Mouse (Mus musculus) CH12.LX (cell line): Measurements from ENCODE around the gene Adamts16. TPM values are rescaled to one million over a fixed set of nuclear protein-coding genes. Genes with fewer than 3 reads are reported as not detected.

ENCODE experiments used
- DNase-seq: peaks from one replicate; pipeline ENCODE4 v3.0.0-alpha.2; 2013; ENCODE audit errors: extremely low read depth
- H3K27ac ChIP-seq: 2 replicates; pipeline ENCODE4 v1.5.1; 2012; ENCODE audit warnings: low read depth, mild to moderate bottlenecking, control low read depth, moderate library complexity; ENCODE audit not compliant: insufficient read depth
- H3K27me3 ChIP-seq: replicated peaks from 2 replicates; pipeline ENCODE3; 2012; ENCODE audit warnings: inconsistent platforms
- H3K36me3 ChIP-seq, 2 experiments: replicated peaks in 1 of 2; 2 replicates each; pipeline versions ENCODE3 to v1.6.1; 2012; ENCODE audit warnings: inconsistent platforms in 1 of 2, low read length in 1 of 2, mild to moderate bottlenecking in 1 of 2, mixed read lengths in 1 of 2, moderate library complexity in 1 of 2; ENCODE audit not compliant: control insufficient read depth in 1 of 2, insufficient read depth in 1 of 2
- H3K4me1 ChIP-seq, 2 experiments: 2 replicates each; pipeline ENCODE4 v1.6.1; 2012; ENCODE audit warnings: inconsistent platforms in 1 of 2, moderate library complexity in 1 of 2; ENCODE audit not compliant: insufficient read depth in 2 of 2, control insufficient read depth in 1 of 2
- H3K4me2 ChIP-seq: 2 replicates; pipeline ENCODE4 v1.6.1; 2012; ENCODE audit warnings: low read depth, mild to moderate bottlenecking, control low read depth; ENCODE audit not compliant: poor library complexity, insufficient read depth, severe bottlenecking
- H3K4me3 ChIP-seq, 3 experiments: fragments of 150-350 bp in 1 of 3; sonication (generic) in 1 of 3; replicated peaks in 1 of 3; 2 replicates each; pipeline versions ENCODE3 to v1.5.1; 2011 to 2012; ENCODE audit warnings: low read depth in 2 of 3, low read length in 2 of 3, mild to moderate bottlenecking in 2 of 3, moderate library complexity in 2 of 3, control low read depth in 1 of 3, improper control_type of control experiment in 1 of 3, inconsistent platforms in 1 of 3, mixed read lengths in 1 of 3; ENCODE audit not compliant: poor library complexity in 1 of 3
- H3K79me2 ChIP-seq: replicated peaks from 2 replicates; pipeline ENCODE4 v1.6.1; 2012; ENCODE audit warnings: mild to moderate bottlenecking, moderate library complexity; ENCODE audit not compliant: control insufficient read depth, poor library complexity, insufficient read depth, severe bottlenecking; ENCODE audit errors: extremely low read depth
- H3K9ac ChIP-seq: 2 replicates; pipeline ENCODE4 v1.6.1; 2012; ENCODE audit warnings: low read depth, mild to moderate bottlenecking, control low read depth, moderate library complexity; ENCODE audit not compliant: insufficient read depth
- H3K9me3 ChIP-seq: replicated peaks from 2 replicates; pipeline ENCODE3; 2012; ENCODE audit warnings: low read length, inconsistent platforms, mixed read lengths
- BHLHE40 ChIP-seq: IDR thresholded peaks from 2 replicates; pipeline ENCODE4 v1.6.1; 2011; ENCODE audit warnings: mild to moderate bottlenecking, low read depth, low read length, improper control_type of control experiment
- CHD1 ChIP-seq: IDR thresholded peaks from 2 replicates; pipeline ENCODE4 v1.6.1; 2012; ENCODE audit warnings: low read depth, low read length, improper control_type of control experiment, inconsistent platforms
- CHD2 ChIP-seq: IDR thresholded peaks from 2 replicates; pipeline ENCODE4 v1.6.1; 2011; ENCODE audit warnings: low read length, improper control_type of control experiment
- CTCF ChIP-seq, 2 experiments: IDR thresholded peaks in 1 of 2; conservative IDR thresholded peaks in 1 of 2; 2 replicates each; pipeline ENCODE4 v1.5.1; 2011 to 2012; ENCODE audit warnings: low read depth in 2 of 2, low read length in 2 of 2, improper control_type of control experiment in 1 of 2, inconsistent platforms in 1 of 2, mild to moderate bottlenecking in 1 of 2, moderate library complexity in 1 of 2
- EP300 ChIP-seq: IDR thresholded peaks from 2 replicates; pipeline ENCODE4 v1.6.1; 2011; ENCODE audit warnings: low read length, improper control_type of control experiment
- ETS1 ChIP-seq: conservative IDR thresholded peaks from 2 replicates; pipeline ENCODE4 v1.6.1; 2012; ENCODE audit warnings: low read depth, mild to moderate bottlenecking, inconsistent platforms, low read length, improper control_type of control experiment, moderate library complexity
- HCFC1 ChIP-seq: IDR thresholded peaks from 2 replicates; pipeline ENCODE4 v1.6.1; 2012; ENCODE audit warnings: low read depth, mild to moderate bottlenecking, inconsistent platforms, low read length, improper control_type of control experiment
- IRF4 ChIP-seq: IDR thresholded peaks from 2 replicates; pipeline ENCODE4 v1.6.1; 2014; ENCODE audit warnings: low read depth, mild to moderate bottlenecking, inconsistent platforms, low read length, improper control_type of control experiment
- JUN ChIP-seq: IDR thresholded peaks from 2 replicates; pipeline ENCODE4 v1.6.1; 2011; ENCODE audit warnings: low read depth, mild to moderate bottlenecking, low read length, improper control_type of control experiment, moderate library complexity; ENCODE audit not compliant: insufficient read depth
- JUND ChIP-seq: conservative IDR thresholded peaks from 2 replicates; pipeline ENCODE4 v1.6.1; 2011; ENCODE audit warnings: low read depth, low read length, improper control_type of control experiment
- MAZ ChIP-seq: IDR thresholded peaks from 2 replicates; pipeline ENCODE4 v1.6.1; 2012; ENCODE audit warnings: low read depth, mild to moderate bottlenecking, inconsistent platforms, low read length, improper control_type of control experiment, moderate library complexity
- MEF2A ChIP-seq: IDR thresholded peaks from 2 replicates; pipeline ENCODE4 v1.6.1; 2014; ENCODE audit warnings: low read depth, mild to moderate bottlenecking, inconsistent platforms, low read length, improper control_type of control experiment, borderline replicate concordance
- MXI1 ChIP-seq: IDR thresholded peaks from 2 replicates; pipeline ENCODE4 v1.6.1; 2011; ENCODE audit warnings: mild to moderate bottlenecking, low read depth, low read length, improper control_type of control experiment
- POLR2A ChIP-seq: IDR thresholded peaks from 2 replicates; pipeline ENCODE4 v1.6.1; 2011; ENCODE audit warnings: low read depth, mild to moderate bottlenecking, improper control_type of control experiment, low read length
- RCOR1 ChIP-seq: conservative IDR thresholded peaks from 2 replicates; pipeline ENCODE4 v1.6.1; 2012; ENCODE audit warnings: low read depth, mild to moderate bottlenecking, inconsistent platforms, low read length, improper control_type of control experiment
- SIN3A ChIP-seq: IDR thresholded peaks from 2 replicates; pipeline ENCODE4 v1.6.1; 2012; ENCODE audit warnings: low read length, improper control_type of control experiment, inconsistent platforms
- SMC3 ChIP-seq: IDR thresholded peaks from 2 replicates; pipeline ENCODE4 v1.6.1; 2011; ENCODE audit warnings: low read depth, low read length, improper control_type of control experiment
- USF1 ChIP-seq: IDR thresholded peaks from 2 replicates; pipeline ENCODE4 v1.6.1; 2014; ENCODE audit warnings: low read depth, mild to moderate bottlenecking, inconsistent platforms, low read length, improper control_type of control experiment
- ZMIZ1 ChIP-seq: IDR thresholded peaks from 2 replicates; pipeline ENCODE4 v1.6.1; 2012; ENCODE audit warnings: low read depth, mild to moderate bottlenecking, inconsistent platforms, low read length, improper control_type of control experiment
- dilution Hi-C: fragments of 300-500 bp; cut with MboI; formaldehyde crosslinking; loops from 2 replicates; pipeline ENCODE4 v1.14.3; 2020; ENCODE audit warnings: low sequenced_read_pairs; ENCODE audit not compliant: extremely low pct_unique_long_range_greater_than_20kb, extremely low pct_ligation_motif_present
- in situ Hi-C: fragments of 300-500 bp; cut with MboI; formaldehyde crosslinking; loops from 3 replicates; pipeline ENCODE4 v1.14.3; 2019; ENCODE audit warnings: low sequenced_read_pairs, low pct_ligation_motif_present, low pct_unique_long_range_greater_than_20kb, mixed read lengths
- polyA plus RNA-seq: library from polyadenylated mRNA; unstranded; fragments of >175 nt; gene quantifications from 2 replicates; pipeline ENCODE4 v1.2.1, GENCODE M21; 2012; ENCODE audit warnings: low read depth; ENCODE audit not compliant: insufficient read length
- total RNA-seq, 2 experiments: library from RNA; depleted of rRNA; stranded (reverse); fragments of 300-350 nt in 1 of 2; fragments of >200 nt in 1 of 2; gene quantifications; 2 replicates each; pipeline ENCODE4 v1.2.3; 2012 to 2014

The Adamts16 gene
- total and polyA plus RNA-seq, 3 experiments = not detected

DNA sequence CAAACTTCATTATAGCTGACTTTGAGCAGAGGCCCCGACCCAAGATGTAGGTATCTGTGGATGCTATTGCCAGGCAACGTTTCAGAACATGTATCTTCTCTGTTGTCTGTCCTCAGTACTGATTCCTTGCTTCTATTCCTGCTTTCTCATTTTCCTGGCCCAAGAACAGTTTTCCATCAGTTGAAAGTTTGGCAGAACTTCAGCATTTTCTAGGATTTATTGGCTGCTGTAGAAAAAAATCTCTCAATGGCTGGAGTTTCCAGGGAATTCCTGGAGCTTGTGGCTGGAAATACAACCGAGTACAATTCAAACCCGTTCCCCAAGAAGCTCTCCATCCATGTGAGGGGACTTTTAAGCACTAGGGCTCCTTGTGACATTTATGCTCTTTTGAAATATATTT, 10.6 kb downstream of the Adamts16 start:
- in situ Hi-C loops = no loop called here

DNA sequence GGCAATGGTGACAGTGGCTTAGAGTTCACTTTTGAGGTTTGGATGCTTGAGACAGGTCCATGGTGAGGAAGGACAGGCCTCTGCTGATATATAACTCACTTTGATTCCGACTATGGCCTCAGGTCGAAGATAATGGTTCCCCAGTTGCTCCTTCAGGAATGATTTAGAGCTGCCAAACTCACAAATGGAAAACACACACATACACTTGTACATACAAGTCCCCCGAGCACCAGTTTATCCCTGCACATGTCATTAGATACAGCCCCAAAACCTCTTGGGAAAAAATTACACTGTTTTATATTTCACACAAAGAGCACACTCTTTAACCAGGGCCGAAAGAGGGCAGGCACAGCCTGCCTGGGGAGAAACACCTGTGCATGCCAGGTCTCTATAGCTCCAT, 14.1 kb downstream of the Adamts16 start:
- Histone ChIP-seq H3K9me3 (no peaks in the 10 kb centered on the region), H3K27ac (no peak overlapping the region), H3K36me3 (no peaks in the 10 kb centered on the region), H3K4me3 (no peak overlapping the region), H3K27me3 (no peaks in the 10 kb centered on the region), H3K9ac (no peak overlapping the region), H3K4me1 (peaks cover 7 to 21% of the 10 kb centered on the region in 2 experiments; a peak in 1 of 4 replicates), H3K79me2 (no peaks in the 10 kb centered on the region), H3K4me2 (peak overlapping the region; percentile 86; the same call in 1 of the 2 replicates)
- dilution Hi-C loops = no loop called here
- no peak for DNase-seq
- in situ Hi-C loops = no loop called here
- TF ChIP-seq CHD1 (no peak), IRF4 (no peak), JUND (no peak), ETS1 (no peak), JUN (no peak), MXI1 (no peak), BHLHE40 (no peak), HCFC1 (no peak), ZMIZ1 (no peak)

More for the DNA sequence above, 10.6 kb downstream of the Adamts16 start:
- peaks cover 3 to 15% of the 10 kb centered on the region in 2 experiments; a peak in 2 of 4 replicates for H3K4me1 ChIP-seq
- H3K9me3 ChIP-seq = no peaks in the 10 kb centered on the region
- no peak overlapping the region for H3K4me3 ChIP-seq
- TF ChIP-seq MEF2A = no peak
- H3K27ac ChIP-seq = no peak overlapping the region
- H3K9ac ChIP-seq = no peak overlapping the region
- H3K36me3 ChIP-seq = no peaks in the 10 kb centered on the region
- no peaks in the 10 kb centered on the region for H3K79me2 ChIP-seq
- no peaks in the 10 kb centered on the region for H3K27me3 ChIP-seq
- DNase-seq = no peak
- no peak overlapping the region for H3K4me2 ChIP-seq
- dilution Hi-C loops = no loop called here

DNA sequence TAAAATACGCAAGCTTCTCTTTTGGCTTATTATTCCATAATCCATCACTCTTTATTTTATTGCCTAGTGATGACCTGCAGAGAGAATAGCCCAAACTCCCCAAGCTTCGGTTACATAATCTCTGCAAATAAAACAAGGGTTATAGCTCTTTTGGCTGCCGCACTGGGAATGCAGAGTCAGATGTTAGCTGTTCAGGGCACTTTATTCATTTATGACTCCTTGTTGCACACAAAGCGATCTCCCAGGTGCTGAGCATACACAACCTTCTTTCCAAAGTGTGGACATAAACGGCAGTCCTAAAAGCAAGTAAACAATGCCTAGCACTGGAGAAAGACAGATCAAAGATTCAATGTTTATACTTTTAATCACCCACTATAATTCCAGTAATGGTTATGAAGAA, 16.3 kb downstream of the Adamts16 start:
- TF ChIP-seq SIN3A = no peak
- TF ChIP-seq CHD2 = no peak
- TF ChIP-seq CTCF (conservative IDR thresholded peaks at IDR 0.05 in 1 of 2, IDR thresholded peaks at IDR 0.05 in 1 of 2; ENCODE audit: low read depth in 2 of 2, low read length in 2 of 2) = no peak
- TF ChIP-seq CHD1 = no peak
- no peak for TF ChIP-seq BHLHE40
- no peak for TF ChIP-seq MAZ
- TF ChIP-seq SMC3 = no peak
- no peak for TF ChIP-seq IRF4
- TF ChIP-seq EP300 = no peak
- no peak for TF ChIP-seq RCOR1
- no peak for TF ChIP-seq POLR2A
- no peak for TF ChIP-seq USF1
- Histone ChIP-seq H3K4me2 (no peak overlapping the region), H3K79me2 (no peaks in the 10 kb centered on the region), H3K27me3 (no peaks in the 10 kb centered on the region), H3K9ac (no peak overlapping the region), H3K4me3 (no peak overlapping the region), H3K27ac (no peak overlapping the region), H3K9me3 (no peaks in the 10 kb centered on the region), H3K36me3 (no peaks in the 10 kb centered on the region), H3K4me1 (peaks cover 7 to 20% of the 10 kb centered on the region in 2 experiments; a peak in 1 of 4 replicates)
- dilution Hi-C loops (no loop called here), in situ Hi-C loops (no loop called here)
- DNase-seq = no peak
